Mouse (Mus musculus) bone marrow, adult 2 months (tissue): ENCODE measurements around the gene Bahcc1.

ENCODE experiments used
- CTCF ChIP-seq: fragments of 200-500 bp; IDR thresholded peaks from 2 replicates; pipeline ENCODE4 v1.5.1; 2011; ENCODE audit warnings: low read length, control low read depth; ENCODE audit not compliant: control insufficient read depth, insufficient read depth
- POLR2A ChIP-seq: fragments of 200-500 bp; IDR thresholded peaks from 2 replicates; pipeline ENCODE4 v1.6.1; 2011; ENCODE audit warnings: low read depth, mild to moderate bottlenecking, control low read depth, low read length, borderline replicate concordance; ENCODE audit not compliant: control insufficient read depth

DNA sequence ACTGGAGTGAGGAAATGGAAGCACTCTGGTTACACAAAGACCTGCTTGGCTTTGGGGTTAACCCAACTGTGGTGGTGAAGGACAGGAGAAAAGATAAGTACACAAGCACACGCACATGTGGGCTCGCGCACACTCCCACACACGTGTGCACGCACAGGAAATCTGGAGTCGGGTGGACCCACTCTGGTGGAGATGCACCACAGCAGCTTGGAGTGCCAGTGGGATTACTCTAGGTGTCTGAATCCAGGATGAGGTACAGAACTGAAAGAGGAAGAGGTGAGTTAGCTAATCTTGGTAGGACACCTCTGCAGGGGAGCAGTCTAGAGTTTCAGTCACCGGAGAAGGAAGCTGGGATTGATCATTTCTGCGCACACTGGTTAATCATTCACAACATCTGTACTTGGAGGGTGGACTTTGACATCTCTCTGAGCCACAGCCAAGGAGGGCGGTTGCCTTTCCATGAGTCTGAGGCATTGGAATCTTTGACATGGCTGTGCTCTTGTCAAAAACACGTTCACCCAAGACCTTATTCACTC, 107.3 kb downstream of the Bahcc1 start:
- TF ChIP-seq POLR2A (no peak), CTCF (no peak)
